Mouse (Mus musculus) CH12.LX (cell line): ENCODE measurements around the gene Ssr3. TPM values are rescaled to one million over a fixed set of nuclear protein-coding genes. Genes with fewer than 3 reads are reported as not detected.
"Not testable (repeated sequence)": the region's sequence is repeated elsewhere in the genome, so short reads cannot be mapped to it uniquely, and the experiment has no call there.

Experiments
- DNase-seq: peaks from one replicate; pipeline ENCODE4 v3.0.0-alpha.2; 2013; ENCODE audit errors: extremely low read depth
- H3K27ac ChIP-seq: 2 replicates; pipeline ENCODE4 v1.5.1; 2012; ENCODE audit warnings: low read depth, mild to moderate bottlenecking, control low read depth, moderate library complexity; ENCODE audit not compliant: insufficient read depth
- H3K27me3 ChIP-seq: replicated peaks from 2 replicates; pipeline ENCODE3; 2012; ENCODE audit warnings: inconsistent platforms
- H3K36me3 ChIP-seq, 2 experiments: replicated peaks in 1 of 2; 2 replicates each; pipeline versions ENCODE3 to v1.6.1; 2012; ENCODE audit warnings: inconsistent platforms in 1 of 2, low read length in 1 of 2, mild to moderate bottlenecking in 1 of 2, mixed read lengths in 1 of 2, moderate library complexity in 1 of 2; ENCODE audit not compliant: control insufficient read depth in 1 of 2, insufficient read depth in 1 of 2
- H3K4me1 ChIP-seq, 2 experiments: 2 replicates each; pipeline ENCODE4 v1.6.1; 2012; ENCODE audit warnings: inconsistent platforms in 1 of 2, moderate library complexity in 1 of 2; ENCODE audit not compliant: insufficient read depth in 2 of 2, control insufficient read depth in 1 of 2
- H3K4me2 ChIP-seq: 2 replicates; pipeline ENCODE4 v1.6.1; 2012; ENCODE audit warnings: low read depth, mild to moderate bottlenecking, control low read depth; ENCODE audit not compliant: poor library complexity, insufficient read depth, severe bottlenecking
- H3K4me3 ChIP-seq, 3 experiments: fragments of 150-350 bp in 1 of 3; sonication (generic) in 1 of 3; replicated peaks in 1 of 3; 2 replicates each; pipeline versions ENCODE3 to v1.5.1; 2011 to 2012; ENCODE audit warnings: low read depth in 2 of 3, low read length in 2 of 3, mild to moderate bottlenecking in 2 of 3, moderate library complexity in 2 of 3, control low read depth in 1 of 3, improper control_type of control experiment in 1 of 3, inconsistent platforms in 1 of 3, mixed read lengths in 1 of 3; ENCODE audit not compliant: poor library complexity in 1 of 3
- H3K79me2 ChIP-seq: replicated peaks from 2 replicates; pipeline ENCODE4 v1.6.1; 2012; ENCODE audit warnings: mild to moderate bottlenecking, moderate library complexity; ENCODE audit not compliant: control insufficient read depth, poor library complexity, insufficient read depth, severe bottlenecking; ENCODE audit errors: extremely low read depth
- H3K9ac ChIP-seq: 2 replicates; pipeline ENCODE4 v1.6.1; 2012; ENCODE audit warnings: low read depth, mild to moderate bottlenecking, control low read depth, moderate library complexity; ENCODE audit not compliant: insufficient read depth
- H3K9me3 ChIP-seq: replicated peaks from 2 replicates; pipeline ENCODE3; 2012; ENCODE audit warnings: low read length, inconsistent platforms, mixed read lengths
- CTCF ChIP-seq, 2 experiments: IDR thresholded peaks in 1 of 2; conservative IDR thresholded peaks in 1 of 2; 2 replicates each; pipeline ENCODE4 v1.5.1; 2011 to 2012; ENCODE audit warnings: low read depth in 2 of 2, low read length in 2 of 2, improper control_type of control experiment in 1 of 2, inconsistent platforms in 1 of 2, mild to moderate bottlenecking in 1 of 2, moderate library complexity in 1 of 2
- ELF1 ChIP-seq: IDR thresholded peaks from 2 replicates; pipeline ENCODE4 v1.6.1; 2014; ENCODE audit warnings: low read depth, mild to moderate bottlenecking, inconsistent platforms, low read length, improper control_type of control experiment
- GABPA ChIP-seq: IDR thresholded peaks from 2 replicates; pipeline ENCODE4 v1.6.1; 2012; ENCODE audit warnings: low read depth, low read length, improper control_type of control experiment, inconsistent platforms; ENCODE audit not compliant: insufficient replicate concordance
- HCFC1 ChIP-seq: IDR thresholded peaks from 2 replicates; pipeline ENCODE4 v1.6.1; 2012; ENCODE audit warnings: low read depth, mild to moderate bottlenecking, inconsistent platforms, low read length, improper control_type of control experiment
- JUN ChIP-seq: IDR thresholded peaks from 2 replicates; pipeline ENCODE4 v1.6.1; 2011; ENCODE audit warnings: low read depth, mild to moderate bottlenecking, low read length, improper control_type of control experiment, moderate library complexity; ENCODE audit not compliant: insufficient read depth
- JUND ChIP-seq: conservative IDR thresholded peaks from 2 replicates; pipeline ENCODE4 v1.6.1; 2011; ENCODE audit warnings: low read depth, low read length, improper control_type of control experiment
- KAT2A ChIP-seq: IDR thresholded peaks from 2 replicates; pipeline ENCODE4 v1.6.1; 2012; ENCODE audit warnings: low read length, improper control_type of control experiment, inconsistent platforms; ENCODE audit not compliant: insufficient replicate concordance
- MAFK ChIP-seq: IDR thresholded peaks from 2 replicates; pipeline ENCODE4 v1.6.1; 2011; ENCODE audit warnings: low read length, improper control_type of control experiment; ENCODE audit not compliant: insufficient replicate concordance
- MAZ ChIP-seq: IDR thresholded peaks from 2 replicates; pipeline ENCODE4 v1.6.1; 2012; ENCODE audit warnings: low read depth, mild to moderate bottlenecking, inconsistent platforms, low read length, improper control_type of control experiment, moderate library complexity
- MEF2A ChIP-seq: IDR thresholded peaks from 2 replicates; pipeline ENCODE4 v1.6.1; 2014; ENCODE audit warnings: low read depth, mild to moderate bottlenecking, inconsistent platforms, low read length, improper control_type of control experiment, borderline replicate concordance
- NELFE ChIP-seq: IDR thresholded peaks from 2 replicates; pipeline ENCODE4 v1.6.1; 2011; ENCODE audit warnings: low read depth, low read length, improper control_type of control experiment
- NRF1 ChIP-seq: IDR thresholded peaks from 2 replicates; pipeline ENCODE4 v1.6.1; 2014; ENCODE audit warnings: low read depth, mild to moderate bottlenecking, inconsistent platforms, low read length, improper control_type of control experiment, moderate library complexity
- PAX5 ChIP-seq: IDR thresholded peaks from 2 replicates; pipeline ENCODE4 v1.6.1; 2012; ENCODE audit warnings: low read length, inconsistent platforms, mixed read lengths
- POLR2A ChIP-seq: IDR thresholded peaks from 2 replicates; pipeline ENCODE4 v1.6.1; 2011; ENCODE audit warnings: low read depth, mild to moderate bottlenecking, improper control_type of control experiment, low read length
- POLR2AphosphoS2 ChIP-seq: IDR thresholded peaks from 2 replicates; pipeline ENCODE4 v1.6.1; 2011; ENCODE audit warnings: low read depth, low read length, improper control_type of control experiment
- RAD21 ChIP-seq: IDR thresholded peaks from 2 replicates; pipeline ENCODE4 v1.6.1; 2011; ENCODE audit warnings: low read depth, mild to moderate bottlenecking, low read length, improper control_type of control experiment, moderate library complexity
- TCF12 ChIP-seq: IDR thresholded peaks from 2 replicates; pipeline ENCODE4 v1.6.1; 2014; ENCODE audit warnings: low read depth, mild to moderate bottlenecking, inconsistent platforms, low read length, improper control_type of control experiment
- ZNF384 ChIP-seq: IDR thresholded peaks from 2 replicates; pipeline ENCODE4 v1.6.1; 2012; ENCODE audit warnings: low read depth, low read length, improper control_type of control experiment, inconsistent platforms
- dilution Hi-C: fragments of 300-500 bp; cut with MboI; formaldehyde crosslinking; loops from 2 replicates; pipeline ENCODE4 v1.14.3; 2020; ENCODE audit warnings: low sequenced_read_pairs; ENCODE audit not compliant: extremely low pct_unique_long_range_greater_than_20kb, extremely low pct_ligation_motif_present
- in situ Hi-C: fragments of 300-500 bp; cut with MboI; formaldehyde crosslinking; loops from 3 replicates; pipeline ENCODE4 v1.14.3; 2019; ENCODE audit warnings: low sequenced_read_pairs, low pct_ligation_motif_present, low pct_unique_long_range_greater_than_20kb, mixed read lengths
- polyA plus RNA-seq: library from polyadenylated mRNA; unstranded; fragments of >175 nt; gene quantifications from 2 replicates; pipeline ENCODE4 v1.2.1, GENCODE M21; 2012; ENCODE audit warnings: low read depth; ENCODE audit not compliant: insufficient read length
- total RNA-seq, 2 experiments: library from RNA; depleted of rRNA; stranded (reverse); fragments of 300-350 nt in 1 of 2; fragments of >200 nt in 1 of 2; gene quantifications; 2 replicates each; pipeline ENCODE4 v1.2.3; 2012 to 2014

The Ssr3 gene
- total and polyA plus RNA-seq, 3 experiments: 118 to 222 (median 165) TPM

DNA sequence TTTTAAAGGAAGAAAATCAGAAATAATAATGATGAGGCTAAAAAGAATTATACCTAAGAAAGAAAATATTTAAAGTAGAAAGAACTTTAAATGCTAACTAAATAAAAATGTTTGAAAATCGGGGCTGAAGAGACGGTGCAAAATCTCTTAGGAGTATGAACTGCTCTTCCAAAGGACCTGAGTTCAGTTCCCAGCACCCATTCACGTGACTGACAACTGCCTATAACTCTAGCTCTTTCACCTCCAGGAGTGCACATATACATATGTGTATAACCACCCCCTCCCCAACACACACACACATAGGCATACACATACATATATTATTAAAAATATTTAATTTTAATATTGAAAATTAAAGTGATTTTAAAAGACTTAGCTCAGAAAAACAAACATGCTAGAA lies 5.1 kb upstream of the Ssr3 start:
- Histone ChIP-seq H3K4me3 (no peak overlapping the region), H3K9me3 (no peaks in the 10 kb centered on the region), H3K36me3 (no peaks in the 10 kb centered on the region), H3K9ac (no peak overlapping the region), H3K79me2 (no peaks in the 10 kb centered on the region), H3K4me1 (no peaks in the 10 kb centered on the region), H3K27ac (no peak overlapping the region), H3K27me3 (no peaks in the 10 kb centered on the region)
- in situ Hi-C loops (loop anchor here (25.0 kb wide), 1 partner anchor 265 kb away; the partner anchor contains the start of gene Lekr1), dilution Hi-C loops (no loop called here)
- DNase-seq: no peak
- no peak for TF ChIP-seq ELF1
- no peak for TF ChIP-seq NELFE
- no peak for TF ChIP-seq POLR2A
- no peak for TF ChIP-seq JUND
- no peak for TF ChIP-seq ZNF384
- no peak for TF ChIP-seq CTCF (conservative IDR thresholded peaks at IDR 0.05 in 1 of 2, IDR thresholded peaks at IDR 0.05 in 1 of 2; ENCODE audit: low read depth in 2 of 2, low read length in 2 of 2)
- no peak for TF ChIP-seq POLR2AphosphoS2
- no peak for TF ChIP-seq JUN
- no peak for TF ChIP-seq MAZ
- TF ChIP-seq HCFC1: no peak
- TF ChIP-seq, all 38 proteins: peak for 0
- no peak overlapping the region for H3K4me2 ChIP-seq

GRCm38 (mm10) chr3:65396835-65397504 lies 4.5 kb upstream of the Ssr3 start:
- DNase-seq: no peak
- in situ Hi-C loops: loop anchor here (25.0 kb wide), 1 partner anchor 265 kb away; the partner anchor contains the start of gene Lekr1
- TF ChIP-seq RAD21 (no peak), NRF1 (no peak), GABPA (no peak), MEF2A (no peak), PAX5 (no peak), NELFE (no peak), MAZ (no peak), MAFK (no peak), KAT2A (no peak), TCF12 (no peak)
- H3K9ac ChIP-seq: no peak overlapping the region
- H3K9me3 ChIP-seq: no peaks in the 10 kb centered on the region
- H3K4me1 ChIP-seq: no peaks in the 10 kb centered on the region
- dilution Hi-C loops: no loop called here
- no peak overlapping the region for H3K4me2 ChIP-seq
- no peak overlapping the region for H3K27ac ChIP-seq
- H3K36me3 ChIP-seq: no peaks in the 10 kb centered on the region
- H3K27me3 ChIP-seq: no peaks in the 10 kb centered on the region
- H3K4me3 ChIP-seq: no peak overlapping the region
- H3K79me2 ChIP-seq: peaks cover 4% of the 10 kb centered on the region; the same call in 1 of the 2 replicates

- H3K4me3 ChIP-seq, DNase-seq, H3K9ac ChIP-seq, H3K4me2 ChIP-seq, H3K36me3 ChIP-seq, dilution Hi-C loops, H3K4me1 ChIP-seq, H3K27ac ChIP-seq, H3K9me3 ChIP-seq, H3K27me3 ChIP-seq: not testable (repeated sequence)
- H3K79me2 ChIP-seq: peaks cover 19% of the 10 kb centered on the region
- in situ Hi-C loops: loop anchor here (25.0 kb wide), 1 partner anchor 267 kb away; the partner anchor contains the start of gene Lekr1
Observed at GRCm38 (mm10) chr3:65395111-65395510, 2.7 kb upstream of the Ssr3 start.
